Mouse (Mus musculus) cortical plate, adult 2 months (tissue): ENCODE data around the gene Egfl7.

ENCODE experiments used
- CTCF ChIP-seq: fragments of 200-500 bp; IDR thresholded peaks from 2 replicates; pipeline ENCODE4 v1.5.1; 2011; ENCODE audit warnings: mild to moderate bottlenecking, control low read depth, low read length; ENCODE audit not compliant: insufficient read depth; ENCODE audit errors: extremely low read depth
- POLR2A ChIP-seq: fragments of 200-500 bp; IDR thresholded peaks from 2 replicates; pipeline ENCODE4 v1.6.1; 2011; ENCODE audit warnings: mild to moderate bottlenecking, low read length, control low read depth; ENCODE audit not compliant: insufficient read depth; ENCODE audit errors: extremely low read depth

- TF ChIP-seq CTCF (no peak), POLR2A (no peak)
Measured at GRCm38 (mm10) chr2:26594461-26594933, 14.7 kb downstream of the Egfl7 start.
